Mouse (Mus musculus): Measurements from ENCODE around the gene Fam166b.

DNA sequence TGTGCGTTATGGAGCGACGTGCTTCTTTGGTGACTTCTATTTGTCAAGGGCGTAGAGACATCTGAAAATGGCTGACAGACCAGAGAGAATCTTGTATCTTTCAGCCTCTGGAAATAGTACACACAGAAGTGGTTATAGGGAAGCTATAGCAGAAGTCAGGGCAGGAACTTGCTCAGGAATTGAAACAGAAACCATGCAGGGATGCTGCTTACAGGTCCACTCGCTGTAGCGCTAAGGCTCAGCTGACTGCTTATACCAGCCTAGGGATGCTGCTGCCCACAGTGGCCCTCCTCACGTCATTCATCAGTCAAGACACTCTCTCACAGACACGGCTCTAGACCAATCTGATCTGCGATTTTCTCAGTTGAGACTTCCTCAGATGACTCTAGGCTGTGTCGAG is 41.4 kb upstream of the Fam166b start:
- TF ChIP-seq POLR2A (IDR thresholded peaks at IDR 0.05; ENCODE audit: low read depth, low read length) (no peak), CTCF (conservative IDR thresholded peaks at IDR 0.05 in 1 of 2, IDR thresholded peaks at IDR 0.05 in 1 of 2; ENCODE audit: low read depth in 2 of 2, low read length in 2 of 2) (no peak), USF1 (IDR thresholded peaks at IDR 0.05; ENCODE audit: low read depth, low read length) (no peak), E2F4 (IDR thresholded peaks at IDR 0.05; ENCODE audit: insufficient replicate concordance, low read depth, low read length) (no peak), SIN3A (IDR thresholded peaks at IDR 0.05; ENCODE audit: low read length) (no peak), ZNF384 (IDR thresholded peaks at IDR 0.05; ENCODE audit: low read depth, low read length) (no peak), CHD2 (IDR thresholded peaks at IDR 0.05; ENCODE audit: low read length) (no peak), EP300 (IDR thresholded peaks at IDR 0.05; ENCODE audit: low read length) (no peak), JUND (conservative IDR thresholded peaks at IDR 0.05; ENCODE audit: low read depth, low read length) (no peak), TBP (conservative IDR thresholded peaks at IDR 0.05; ENCODE audit: low read depth, low read length) (no peak), MEF2A (IDR thresholded peaks at IDR 0.05; ENCODE audit: borderline replicate concordance, low read depth, low read length) (no peak), MYC (IDR thresholded peaks at IDR 0.05; ENCODE audit: low read depth, low read length) (no peak), CHD1 (IDR thresholded peaks at IDR 0.05; ENCODE audit: low read depth, low read length) (no peak), ELF1 (IDR thresholded peaks at IDR 0.05; ENCODE audit: low read depth, low read length) (no peak)
